Mouse (Mus musculus) lung, postnatal 0 days (tissue): Measurements from ENCODE around the gene Ifngr2.

Experiments
- CTCF ChIP-seq: IDR thresholded peaks from 2 replicates; pipeline ENCODE4 v1.5.1; 2016; ENCODE audit warnings: antibody characterized with exemption, mild to moderate bottlenecking
- EP300 ChIP-seq: IDR thresholded peaks from 2 replicates; pipeline ENCODE4 v1.6.1; 2016; ENCODE audit warnings: antibody characterized with exemption, mild to moderate bottlenecking, control low read depth

- TF ChIP-seq CTCF (peak; percentile 74), EP300 (no peak)
Measured at GRCm38 (mm10) chr16:91527051-91527450, 19.8 kb upstream of the Ifngr2 start.
